Comparison of ENCODE assay signal across 21 mouse cellular contexts in genomic region chr11:89022120-89022731, GRCm38 (mm10). TPM values are rescaled to one million over a fixed set of nuclear protein-coding genes. Genes with fewer than 3 reads are reported as not detected.
DNase-seq lines count a peak whose midpoint lies in the region.
"Had no signal": no experiment of that assay in that cellular context is flagged by ENCODE, and none has a peak within 500 bp of the region (broad histone marks: within the 10 kb centered on the region; RNA-seq: fewer than 3 reads in every experiment).

No protein-coding gene starts in this region.

- peaks cover 3% of the 10 kb centered on the region; the same call in 1 of the 2 replicates for H3K4me1 ChIP-seq in limb, embryonic 10.5 days
- H3K4me1 ChIP-seq: forebrain, embryonic 15.5 days had no signal

- no peak overlapping the region for H3K4me3 ChIP-seq in macrophage (ENCODE audit: inconsistent target)
- no peak overlapping the region for H3K4me3 ChIP-seq in limb, embryonic 10.5 days
- H3K4me3 ChIP-seq: forebrain, embryonic 15.5 days; hindbrain, embryonic 12.5 days; left cerebral cortex, adult 2 months; neural tube, embryonic 13.5 days had no signal

- 82% methylated on average over 8 of the region's 8 CpGs for WGBS in macrophage (ENCODE audit: missing documents)
- WGBS in limb, embryonic 10.5 days, result 64% methylated on average over 8 of the region's 8 CpGs

- peak; percentile 50 for DNase-seq in CD4-positive helper T cell, adult 2 months (ENCODE audit: low read depth, low spot score)
- DNase-seq in CD4-positive, CD25-positive, alpha-beta regulatory T cell, adult 2 months (ENCODE audit: low read depth, low spot score), result peak; percentile 76
- peak; percentile 56 for DNase-seq in brain, adult 2 months (ENCODE audit: low read depth, low spot score)
- DNase-seq in limb, embryonic 10.5 days (ENCODE audit: low spot score), result no peak
- DNase-seq in spleen, adult 12 weeks (ENCODE audit: low spot score), result no peak
- no peak for DNase-seq in cerebellum, adult 9-11 months
- DNase-seq: cerebellum, postnatal 14 days; gastrocnemius, postnatal 14 days; lung, postnatal 36 days; midbrain, embryonic 14.5 days; retina, postnatal 1 day had no signal

- 0 out of 2 replicates have a peak overlapping the region, but pooled peaks have one; percentile 74 for H3K27ac ChIP-seq in macrophage
- H3K27ac ChIP-seq in limb, embryonic 10.5 days, result no peak overlapping the region
- H3K27ac ChIP-seq: forebrain, embryonic 15.5 days; hindbrain, embryonic 12.5 days; kidney, postnatal 0 days; left cerebral cortex, adult 2 months; neural tube, embryonic 13.5 days had no signal

- peaks cover 41% of the 10 kb centered on the region for H3K36me3 ChIP-seq in macrophage (ENCODE audit: inconsistent target)
- no peaks in the 10 kb centered on the region for H3K36me3 ChIP-seq in limb, embryonic 10.5 days
- H3K36me3 ChIP-seq: forebrain, embryonic 15.5 days; hindbrain, embryonic 12.5 days; neural tube, embryonic 13.5 days had no signal

- no peaks in the 10 kb centered on the region for H3K9me3 ChIP-seq in limb, embryonic 10.5 days (replicated peaks)
- H3K9me3 ChIP-seq: forebrain, embryonic 15.5 days; hindbrain, embryonic 12.5 days; neural tube, embryonic 13.5 days had no signal

- H3K79me2 ChIP-seq in macrophage (ENCODE audit: inconsistent target), result peaks cover 24% of the 10 kb centered on the region

- H3K27me3 ChIP-seq in limb, embryonic 10.5 days (ENCODE audit: low read depth, poor library complexity, severe bottlenecking), result no peaks in the 10 kb centered on the region
- H3K27me3 ChIP-seq: forebrain, embryonic 15.5 days; hindbrain, embryonic 12.5 days; neural tube, embryonic 13.5 days had no signal

RNA-seq across cellular contexts. Expression of gene Trim25, which starts 23.1 kb away (rescaled TPM):
- total RNA-seq in macrophage (2018; cell fraction: chromatin; rRNA removed), result 1,000 to 10,000 TPM in 1 of 26 experiments, 100 to 1,000 TPM in 25; 272 to 1,028 (median 411) TPM
- total RNA-seq in macrophage (2018; cell fraction: cytosol; rRNA removed), result 100 to 1,000 TPM; 113 to 207 (median 161) TPM
- 100 to 1,000 TPM; 245 to 755 (median 378) TPM for total RNA-seq in macrophage (2018; cell fraction: nucleus; rRNA removed)
- 66.7 to 127 TPM (median 117 TPM) in 3 replicates for polyA plus RNA-seq in macrophage (2018)
- 3.0 and 3.4 TPM in 2 replicates for polyA plus RNA-seq in limb, embryonic 10.5 days (2016; fragmentation: Nextera tagmentation; extraction: Ambion mirVana)

RNA-seq across cellular contexts. Expression of gene Dgke, which starts 44.4 kb away (rescaled TPM):
- 10 to 100 TPM in 15 of 26 experiments, 1 to 10 TPM in 11; 2.0 to 22.1 (median 14.3) TPM for total RNA-seq in macrophage (2018; cell fraction: chromatin; rRNA removed)
- 1 to 10 TPM; 3.9 to 8.9 (median 5.8) TPM for total RNA-seq in macrophage (2018; cell fraction: cytosol; rRNA removed)
- total RNA-seq in macrophage (2018; cell fraction: nucleus; rRNA removed), result 10 to 100 TPM in 16 of 26 experiments, 1 to 10 TPM in 10; 5.0 to 20.2 (median 11.0) TPM
- 3.6 to 6.2 TPM (median 4.9 TPM) in 3 replicates for polyA plus RNA-seq in macrophage (2018)
- 3.7 and 5.6 TPM in 2 replicates for polyA plus RNA-seq in limb, embryonic 10.5 days (2016; fragmentation: Nextera tagmentation; extraction: Ambion mirVana)

RNA-seq across cellular contexts. Expression of gene Gm525, which starts 51.4 kb away (rescaled TPM):
- not detected for total RNA-seq in macrophage (2018; cell fraction: chromatin; rRNA removed)
- total RNA-seq in macrophage (2018; cell fraction: cytosol; rRNA removed), result not detected
- total RNA-seq in macrophage (2018; cell fraction: nucleus; rRNA removed), result not detected
- polyA plus RNA-seq in macrophage (2018), result not detected in 3 replicates
- not detected in 2 replicates for polyA plus RNA-seq in limb, embryonic 10.5 days (2016; fragmentation: Nextera tagmentation; extraction: Ambion mirVana)
- total RNA-seq: gastrocnemius, postnatal 14 days had no signal
- polyA plus RNA-seq: forebrain, embryonic 15.5 days; heart, embryonic 14.5 days; midbrain, embryonic 14.5 days; neural tube, embryonic 13.5 days had no signal

RNA-seq across cellular contexts. Expression of gene Coil, which starts 52.2 kb away (rescaled TPM):
- total RNA-seq in macrophage (2018; cell fraction: chromatin; rRNA removed), result 10 to 100 TPM in 11 of 26 experiments, 1 to 10 TPM in 15; 2.7 to 18.4 (median 8.4) TPM
- total RNA-seq in macrophage (2018; cell fraction: cytosol; rRNA removed), result 1 to 10 TPM; 2.5 to 7.7 (median 5.8) TPM
- total RNA-seq in macrophage (2018; cell fraction: nucleus; rRNA removed), result 10 to 100 TPM in 1 of 26 experiments, 1 to 10 TPM in 25; 1.9 to 10.7 (median 5.0) TPM
- 5.1 to 8.0 TPM (median 5.6 TPM) in 3 replicates for polyA plus RNA-seq in macrophage (2018)
- 25.9 and 28.7 TPM in 2 replicates for polyA plus RNA-seq in limb, embryonic 10.5 days (2016; fragmentation: Nextera tagmentation; extraction: Ambion mirVana)

RNA-seq across cellular contexts. Expression of gene Elobl, which starts 55.5 kb away (rescaled TPM):
- not detected for total RNA-seq in macrophage (2018; cell fraction: chromatin; rRNA removed)
- total RNA-seq in macrophage (2018; cell fraction: cytosol; rRNA removed), result under 1 TPM in 1 of 26 experiments, not detected in 25; 0.29 TPM
- total RNA-seq in macrophage (2018; cell fraction: nucleus; rRNA removed), result not detected
- polyA plus RNA-seq in macrophage (2018), result not detected in 3 replicates
- not detected in 2 replicates for polyA plus RNA-seq in limb, embryonic 10.5 days (2016; fragmentation: Nextera tagmentation; extraction: Ambion mirVana)
- total RNA-seq: gastrocnemius, postnatal 14 days; left cerebral cortex, adult 2 months had no signal
- polyA plus RNA-seq: embryonic facial prominence, embryonic 14.5 days; forebrain, embryonic 15.5 days; heart, embryonic 14.5 days; hindbrain, embryonic 12.5 days; kidney, postnatal 0 days; limb, embryonic 14.5 days; midbrain, embryonic 14.5 days; neural tube, embryonic 13.5 days; urinary bladder, adult 2 months had no signal

Comparison
In these comparisons a context has a peak if more than half of its experiments do, and no peak if none do; other contexts are left out.
1. DNase-seq: peak in CD4-positive helper T cell, adult 2 months (single experiment), CD4-positive, CD25-positive, alpha-beta regulatory T cell, adult 2 months (single experiment) and brain, adult 2 months (single experiment); none in limb, embryonic 10.5 days (single experiment), spleen, adult 12 weeks (single experiment) and cerebellum, adult 9-11 months (single experiment).
2. RNA of gene Trim25, which starts 23.1 kb away (polyA plus RNA-seq): 66.7 to 127 TPM in macrophage; 3.0 to 3.4 TPM in limb, embryonic 10.5 days; every median in the first group is over 10 times any median in the second.